Mouse (Mus musculus) neural tube, embryonic 14.5 days (tissue): ENCODE measurements around the gene Slk. TPM values are rescaled to one million over a fixed set of nuclear protein-coding genes. Genes with fewer than 3 reads are reported as not detected.
A peak's percentile ranks its signal among the peaks of the same experiment; 100 is the strongest.

Experiments used
- ATAC-seq: fragments of 200-750 bp; cut with Nextera tagmentation; 2 replicates; pipeline ENCODE4 v1.8.0; 2017; ENCODE audit warnings: low read depth, mild to moderate bottlenecking, moderate TSS enrichment, moderate library complexity
- H3K27ac ChIP-seq: fragments of 300-500 bp; sonication (generic); 2 replicates; pipeline ENCODE4 v1.5.1; 2014; ENCODE audit warnings: low read depth, mild to moderate bottlenecking, control low read depth, low read length, moderate library complexity, mixed read lengths
- H3K27me3 ChIP-seq: fragments of 300-500 bp; sonication (generic); 2 replicates; pipeline ENCODE4 v1.6.1; 2014; ENCODE audit warnings: low read length; ENCODE audit not compliant: control insufficient read depth, insufficient read depth
- H3K36me3 ChIP-seq: fragments of 300-500 bp; sonication (generic); 2 replicates; pipeline ENCODE4 v1.6.1; 2014; ENCODE audit warnings: low read length, mixed read lengths; ENCODE audit not compliant: control insufficient read depth, insufficient read depth
- H3K4me1 ChIP-seq: fragments of 300-500 bp; sonication (generic); 2 replicates; pipeline ENCODE4 v1.6.1; 2014; ENCODE audit warnings: low read length; ENCODE audit not compliant: control insufficient read depth, insufficient read depth
- H3K4me2 ChIP-seq: fragments of 300-500 bp; sonication (generic); 2 replicates; pipeline ENCODE4 v1.6.1; 2014; ENCODE audit warnings: mild to moderate bottlenecking, low read depth, low read length, control low read depth
- H3K4me3 ChIP-seq: fragments of 300-500 bp; sonication (generic); 2 replicates; pipeline ENCODE4 v1.5.1; 2014; ENCODE audit warnings: low read depth, low read length, control low read depth, mixed read lengths
- H3K9ac ChIP-seq: fragments of 300-500 bp; sonication (generic); replicated peaks from 2 replicates; pipeline ENCODE4 v1.6.1; 2014; ENCODE audit warnings: low read depth, mild to moderate bottlenecking, control low read depth, low read length, mixed read lengths
- H3K9me3 ChIP-seq: fragments of 300-500 bp; sonication (generic); 2 replicates; pipeline ENCODE4 v1.6.1; 2016; ENCODE audit warnings: low read length; ENCODE audit not compliant: control insufficient read depth
- WGBS: fragments of 180-500 bp; shearing (Covaris S2); extraction: QIAGEN DNeasy Blood & Tissue Kit; methylation state at CpG from one replicate; pipeline ENCODE4 v1.1.7; 2014; 5-methylcytosine and 5-hydroxymethylcytosine counted together
- polyA plus RNA-seq: library from polyadenylated mRNA; unstranded; fragments of >200 nt; fragmentation: Nextera tagmentation; extraction: Ambion mirVana; gene quantifications from 2 replicates; pipeline ENCODE4 v1.2.1, GENCODE M21; 2014

The Slk gene
- polyA plus RNA-seq, 1 experiment from 2014 or later: 12.5 TPM

GRCm38 (mm10) chr19:47654896-47655295 lies 75.4 kb downstream of the Slk start:
- peaks cover 4% of the 10 kb centered on the region; the same call in 1 of the 2 replicates for H3K4me1 ChIP-seq
- H3K4me3 ChIP-seq: no peak overlapping the region
- WGBS: 72% methylated on average over 11 of the region's 11 CpGs
- no peaks in the 10 kb centered on the region for H3K36me3 ChIP-seq
- no peaks in the 10 kb centered on the region for H3K9me3 ChIP-seq
- H3K27me3 ChIP-seq: no peaks in the 10 kb centered on the region
- H3K27ac ChIP-seq: no peak overlapping the region
- ATAC-seq: no peak
- no peak overlapping the region for H3K4me2 ChIP-seq
- H3K9ac ChIP-seq: no peak overlapping the region

GRCm38 (mm10) chr19:47658914-47659535 lies 79.5 kb downstream of the Slk start:
- peak; percentile 91 for ATAC-seq
- H3K9ac ChIP-seq: no peak overlapping the region
- H3K4me2 ChIP-seq: no peak overlapping the region
- H3K27ac ChIP-seq: peak overlapping the region; percentile 34; the same call in 1 of the 2 replicates
- H3K4me3 ChIP-seq: no peak overlapping the region
- H3K4me1 ChIP-seq: peaks cover 4% of the 10 kb centered on the region; the same call in 1 of the 2 replicates
- H3K36me3 ChIP-seq: no peaks in the 10 kb centered on the region
- no peaks in the 10 kb centered on the region for H3K9me3 ChIP-seq
- H3K27me3 ChIP-seq: no peaks in the 10 kb centered on the region
- 17% methylated on average over 5 of the region's 5 CpGs for WGBS

- Histone ChIP-seq H3K4me1 (peaks cover 4% of the 10 kb centered on the region; the same call in 1 of the 2 replicates), H3K4me2 (no peak overlapping the region), H3K27ac (no peak overlapping the region), H3K4me3 (no peak overlapping the region), H3K27me3 (no peaks in the 10 kb centered on the region), H3K36me3 (no peaks in the 10 kb centered on the region), H3K9me3 (no peaks in the 10 kb centered on the region), H3K9ac (no peak overlapping the region)
- no peak for ATAC-seq
- WGBS: 90% methylated on average over 9 of the region's 9 CpGs
Observed at GRCm38 (mm10) chr19:47659765-47660408, 80.4 kb downstream of the Slk start.

- H3K9ac ChIP-seq: no peak overlapping the region
- no peaks in the 10 kb centered on the region for H3K36me3 ChIP-seq
- H3K4me1 ChIP-seq: no peaks in the 10 kb centered on the region
- H3K4me3 ChIP-seq: no peak overlapping the region
- H3K27me3 ChIP-seq: no peaks in the 10 kb centered on the region
- WGBS: 80% methylated on average over 8 of the region's 8 CpGs
- H3K27ac ChIP-seq: no peak overlapping the region
- ATAC-seq: no peak
- no peak overlapping the region for H3K4me2 ChIP-seq
- H3K9me3 ChIP-seq: no peaks in the 10 kb centered on the region
Observed at GRCm38 (mm10) chr19:47667601-47668000, 88.1 kb downstream of the Slk start.

GRCm38 (mm10) chr19:47668399-47668798 lies 88.9 kb downstream of the Slk start:
- no peak overlapping the region for H3K9ac ChIP-seq
- WGBS: 68% methylated on average over 9 of the region's 9 CpGs

GRCm38 (mm10) chr19:47674419-47674818 lies 94.9 kb downstream of the Slk start:
- H3K36me3 ChIP-seq: no peaks in the 10 kb centered on the region
- ATAC-seq: no peak
- 50% methylated on average over 8 of the region's 8 CpGs for WGBS
- H3K4me1 ChIP-seq: no peaks in the 10 kb centered on the region
- H3K27me3 ChIP-seq: no peaks in the 10 kb centered on the region
- H3K9me3 ChIP-seq: no peaks in the 10 kb centered on the region
- H3K27ac ChIP-seq: no peak overlapping the region
- no peak overlapping the region for H3K4me2 ChIP-seq
- no peak overlapping the region for H3K4me3 ChIP-seq
- H3K9ac ChIP-seq: no peak overlapping the region

More at GRCm38 (mm10) chr19:47668399-47668798, 88.9 kb downstream of the Slk start:
- H3K4me3 ChIP-seq: no peak overlapping the region
- H3K9me3 ChIP-seq: no peaks in the 10 kb centered on the region
- ATAC-seq: no peak
- no peak overlapping the region for H3K4me2 ChIP-seq
- no peak overlapping the region for H3K27ac ChIP-seq
- no peaks in the 10 kb centered on the region for H3K36me3 ChIP-seq
- no peaks in the 10 kb centered on the region for H3K4me1 ChIP-seq
- no peaks in the 10 kb centered on the region for H3K27me3 ChIP-seq

GRCm38 (mm10) chr19:47678675-47679074 lies 99.2 kb downstream of the Slk start:
- ATAC-seq: no peak

GRCm38 (mm10) chr19:47689592-47689991 lies 110.1 kb downstream of the Slk start:
- Histone ChIP-seq H3K27me3 (no peaks in the 10 kb centered on the region), H3K4me2 (no peak overlapping the region), H3K9me3 (no peaks in the 10 kb centered on the region), H3K9ac (no peak overlapping the region), H3K4me1 (no peaks in the 10 kb centered on the region), H3K27ac (no peak overlapping the region), H3K4me3 (no peak overlapping the region), H3K36me3 (no peaks in the 10 kb centered on the region)
- no peak for ATAC-seq
- 91% methylated on average over 7 of the region's 7 CpGs for WGBS

More at GRCm38 (mm10) chr19:47678675-47679074, 99.2 kb downstream of the Slk start:
- Histone ChIP-seq H3K36me3 (no peaks in the 10 kb centered on the region), H3K4me2 (no peak overlapping the region), H3K4me3 (no peak overlapping the region), H3K9ac (no peak overlapping the region), H3K27me3 (no peaks in the 10 kb centered on the region), H3K4me1 (no peaks in the 10 kb centered on the region), H3K9me3 (no peaks in the 10 kb centered on the region), H3K27ac (no peak overlapping the region)
- 89% methylated on average over 12 of the region's 12 CpGs for WGBS

- Histone ChIP-seq H3K4me3 (no peak within 1 kb of the TSS), H3K27ac (no peak within 1 kb of the TSS), H3K36me3 (no peaks in the 10 kb centered on the region), H3K4me2 (no peak within 1 kb of the TSS), H3K27me3 (no peaks in the 10 kb centered on the region), H3K4me1 (no peaks in the 10 kb centered on the region), H3K9ac (no peak within 1 kb of the TSS), H3K9me3 (no peaks in the 10 kb centered on the region)
- no peak for ATAC-seq
- WGBS: 83% methylated on average over 6 of the region's 6 CpGs
Observed at GRCm38 (mm10) chr19:47691994-47692393, 112.5 kb downstream of the Slk start, which contains the start of gene Col17a1. Gene Col17a1 (minus strand): TSS chr19:47692094.
